8 mouse cellular contexts compared by ENCODE assay signal in the genomic region with DNA sequence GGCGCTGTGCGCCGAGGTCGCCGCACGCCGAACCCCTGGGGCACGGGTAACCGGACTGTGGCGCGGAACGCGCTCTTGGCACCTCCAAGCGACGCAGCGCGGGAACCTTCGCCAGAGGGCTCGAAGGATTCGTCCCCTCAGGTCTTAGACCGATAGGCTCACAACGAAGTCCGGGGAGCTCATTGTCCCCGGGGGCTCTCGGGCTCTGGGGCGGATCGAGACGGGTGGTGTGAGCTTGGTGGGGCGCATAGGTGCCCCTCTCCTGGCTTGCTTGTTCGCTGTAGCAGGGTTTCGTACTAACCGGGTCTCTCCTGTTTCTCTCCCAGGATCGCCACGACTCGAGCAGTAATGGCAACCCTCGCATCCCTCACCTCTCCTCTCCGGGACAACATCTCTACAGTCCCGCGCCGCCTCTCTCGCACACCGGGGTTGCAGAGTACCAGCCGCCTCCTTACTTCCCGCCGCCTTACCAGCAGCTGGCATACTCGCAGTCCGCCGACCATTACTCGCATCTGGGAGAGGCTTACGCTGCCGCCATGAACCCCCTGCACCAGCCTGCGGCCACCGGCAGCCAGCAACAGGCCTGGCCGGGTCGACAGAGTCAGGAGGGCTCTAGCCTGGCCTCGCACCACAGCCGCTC. TPM values are rescaled to one million over a fixed set of nuclear protein-coding genes. Genes with fewer than 3 reads are reported as not detected.
A peak's percentile ranks its signal among the peaks of the same experiment; 100 is the strongest.
DNase-seq lines count a peak whose midpoint lies in the region; ATAC-seq and TF ChIP-seq lines count a peak whose summit lies in the region.

No protein-coding gene starts in this region.

- H3K36me3 ChIP-seq in midbrain, embryonic 10.5 days: no peaks in the 10 kb centered on the region
- no peaks in the 10 kb centered on the region for H3K36me3 ChIP-seq in midbrain, postnatal 0 days (ENCODE audit: insufficient read depth, low read length)
- no peaks in the 10 kb centered on the region for H3K36me3 ChIP-seq in intestine, embryonic 14.5 days (ENCODE audit: control insufficient read depth, insufficient read depth, low read length)
- H3K36me3 ChIP-seq in stomach, embryonic 14.5 days (ENCODE audit: control insufficient read depth, insufficient read depth, low read length): no peaks in the 10 kb centered on the region

- no peak for ATAC-seq in midbrain, postnatal 0 days (ENCODE audit: low FRiP score)
- ATAC-seq in intestine, embryonic 14.5 days (replicated peaks; ENCODE audit: low FRiP score, low TSS enrichment, low read depth): no peak
- ATAC-seq in stomach, embryonic 14.5 days (ENCODE audit: insufficient number of reproducible peaks, insufficient read depth, low FRiP score, low read depth): no peak
- no peak for ATAC-seq in erythroid progenitor cell, adult 5-6 weeks (replicated peaks; ENCODE audit: low FRiP score, poor library complexity, severe bottlenecking)

- TF ChIP-seq CTCF in midbrain, postnatal 0 days (IDR thresholded peaks at IDR 0.05): no peak

- no peak overlapping the region for H3K9ac ChIP-seq in midbrain, postnatal 0 days (replicated peaks; ENCODE audit: low read length, poor library complexity, severe bottlenecking)
- H3K9ac ChIP-seq in intestine, embryonic 14.5 days (ENCODE audit: low read length): no peak overlapping the region
- no peak overlapping the region for H3K9ac ChIP-seq in stomach, embryonic 14.5 days (replicated peaks; ENCODE audit: low read depth, low read length)

- peak overlapping the region; percentile 50 for H3K4me3 ChIP-seq in midbrain, embryonic 10.5 days
- H3K4me3 ChIP-seq in midbrain, postnatal 0 days (ENCODE audit: low read depth, low read length): no peak overlapping the region
- H3K4me3 ChIP-seq in intestine, embryonic 14.5 days (ENCODE audit: low read depth, low read length): peak overlapping the region; percentile 29
- peak overlapping the region; percentile 31 for H3K4me3 ChIP-seq in stomach, embryonic 14.5 days (ENCODE audit: low read depth, low read length)

- under 1% methylated on average over 57 of the region's 57 CpGs for WGBS in midbrain, embryonic 10.5 days
- under 1% methylated on average over 57 of the region's 57 CpGs for WGBS in midbrain, postnatal 0 days
- WGBS in intestine, embryonic 14.5 days: under 1% methylated on average over 57 of the region's 57 CpGs
- WGBS in stomach, embryonic 14.5 days: 1% methylated on average over 57 of the region's 57 CpGs

- H3K27ac ChIP-seq in midbrain, embryonic 10.5 days (replicated peaks): peak overlapping the region; percentile 39; the same call in 1 of the 2 replicates
- H3K27ac ChIP-seq in midbrain, postnatal 0 days (ENCODE audit: low read depth, low read length): no peak overlapping the region
- H3K27ac ChIP-seq in intestine, embryonic 14.5 days (ENCODE audit: low read depth): no peak overlapping the region
- no peak overlapping the region for H3K27ac ChIP-seq in stomach, embryonic 14.5 days (ENCODE audit: low read length)

- H3K4me2 ChIP-seq in midbrain, postnatal 0 days (ENCODE audit: low read depth, low read length, poor library complexity, severe bottlenecking): no peak overlapping the region
- H3K4me2 ChIP-seq in intestine, embryonic 14.5 days (ENCODE audit: low read length): peak overlapping the region; percentile 57
- peak overlapping the region; percentile 53 for H3K4me2 ChIP-seq in stomach, embryonic 14.5 days (replicated peaks; ENCODE audit: low read depth, low read length)

- H3K9me3 ChIP-seq in midbrain, embryonic 10.5 days (replicated peaks): no peaks in the 10 kb centered on the region
- H3K9me3 ChIP-seq in midbrain, postnatal 0 days (ENCODE audit: low read length): no peaks in the 10 kb centered on the region
- H3K9me3 ChIP-seq in intestine, embryonic 14.5 days (ENCODE audit: control insufficient read depth, low read length): no peaks in the 10 kb centered on the region
- H3K9me3 ChIP-seq in stomach, embryonic 14.5 days (ENCODE audit: control insufficient read depth, low read depth, low read length): no peaks in the 10 kb centered on the region

- DNase-seq in cerebellum, postnatal 14 days: peak; percentile 17 to 37
- no peak for DNase-seq in cerebellum, postnatal 36 days
- peak; percentile 71 for DNase-seq in midbrain, embryonic 10.5 days (ENCODE audit: low spot score)
- DNase-seq in midbrain, postnatal 0 days (ENCODE audit: low spot score): no peak
- DNase-seq in intestine, embryonic 14.5 days (ENCODE audit: low spot score): peak; percentile 85
- no peak for DNase-seq in adrenal gland, postnatal 14 days

- H3K4me1 ChIP-seq in midbrain, embryonic 10.5 days: peaks cover 69% of the 10 kb centered on the region
- no peaks in the 10 kb centered on the region for H3K4me1 ChIP-seq in midbrain, postnatal 0 days (ENCODE audit: insufficient read depth, low read length)
- peaks cover 11% of the 10 kb centered on the region for H3K4me1 ChIP-seq in intestine, embryonic 14.5 days (replicated peaks; ENCODE audit: control insufficient read depth, insufficient read depth, low read length)
- H3K4me1 ChIP-seq in stomach, embryonic 14.5 days (ENCODE audit: control insufficient read depth, insufficient read depth, low read length): peaks cover 11% of the 10 kb centered on the region; the same call in 1 of the 2 replicates

- H3K27me3 ChIP-seq in midbrain, embryonic 10.5 days (ENCODE audit: low read depth, poor library complexity, severe bottlenecking): peaks cover 100% of the 10 kb centered on the region
- H3K27me3 ChIP-seq in midbrain, postnatal 0 days (ENCODE audit: insufficient read depth, low read length): peaks cover 83% of the 10 kb centered on the region
- peaks cover 86% of the 10 kb centered on the region for H3K27me3 ChIP-seq in intestine, embryonic 14.5 days (replicated peaks; ENCODE audit: control insufficient read depth, insufficient read depth, low read length)
- peaks cover 68% of the 10 kb centered on the region for H3K27me3 ChIP-seq in stomach, embryonic 14.5 days (ENCODE audit: control insufficient read depth, insufficient read depth, low read length)

RNA-seq across cellular contexts. Expression of gene Tfap2c, which starts 1.8 kb away (rescaled TPM):
- polyA plus RNA-seq in midbrain, embryonic 10.5 days (2016; fragmentation: Nextera tagmentation; extraction: Ambion mirVana): 4.4 and 6.3 TPM in 2 replicates
- 0.24 TPM in 1 of 2 replicates, not detected in the other for total RNA-seq in midbrain, postnatal 0 days (2014; rRNA removed)
- polyA plus RNA-seq in midbrain, postnatal 0 days (2015; fragmentation: Nextera tagmentation; extraction: Ambion mirVana): not detected in 2 replicates
- 0.09 and 0.35 TPM in 2 replicates for polyA plus RNA-seq in intestine, embryonic 14.5 days (2014; fragmentation: Nextera tagmentation; extraction: Ambion mirVana)
- polyA plus RNA-seq in stomach, embryonic 14.5 days (2014; fragmentation: Nextera tagmentation; extraction: Ambion mirVana): 5.6 TPM in 2 replicates
- not detected in 2 replicates for total RNA-seq in adrenal gland, postnatal 14 days (2021)
- not detected in 2 replicates for total RNA-seq in erythroid progenitor cell, adult 5-6 weeks (2015; ENCODE audit: low replicate concordance)
- total RNA-seq in erythroid progenitor cell, adult 5-6 weeks (2017; ENCODE audit: low replicate concordance): not detected in 2 replicates

Comparison
In these comparisons a context has a peak if more than half of its experiments do, and no peak if none do; other contexts are left out.
1. DNase-seq: peak in cerebellum, postnatal 14 days (2 of 2), midbrain, embryonic 10.5 days (single experiment) and intestine, embryonic 14.5 days (single experiment); none in cerebellum, postnatal 36 days (0 of 2), midbrain, postnatal 0 days (single experiment) and adrenal gland, postnatal 14 days (single experiment).